Mouse (Mus musculus) cortical plate, adult 2 months (tissue): ENCODE data around the gene Appbp2.

ENCODE experiments used
- CTCF ChIP-seq: fragments of 200-500 bp; IDR thresholded peaks from 2 replicates; pipeline ENCODE4 v1.5.1; 2011; ENCODE audit warnings: mild to moderate bottlenecking, control low read depth, low read length; ENCODE audit not compliant: insufficient read depth; ENCODE audit errors: extremely low read depth
- POLR2A ChIP-seq: fragments of 200-500 bp; IDR thresholded peaks from 2 replicates; pipeline ENCODE4 v1.6.1; 2011; ENCODE audit warnings: mild to moderate bottlenecking, low read length, control low read depth; ENCODE audit not compliant: insufficient read depth; ENCODE audit errors: extremely low read depth

DNA sequence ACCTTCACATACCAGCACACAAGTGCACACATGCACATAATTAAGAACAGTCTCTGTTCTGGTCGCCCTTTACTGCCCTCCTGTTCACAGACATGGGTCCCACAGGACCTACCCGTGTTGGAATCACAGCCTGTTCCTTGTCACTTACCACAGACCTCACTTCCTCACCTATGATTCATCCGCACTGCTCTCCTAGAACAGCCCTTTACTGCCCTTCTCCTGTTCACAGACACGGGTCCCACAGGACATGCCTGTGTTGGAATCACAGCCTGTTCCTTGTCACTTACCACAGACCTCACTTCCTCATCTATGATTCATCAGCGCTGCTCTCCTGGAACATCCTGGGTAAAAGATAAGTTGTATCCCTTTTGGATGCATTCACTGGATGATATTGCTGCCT is 42.7 kb upstream of the Appbp2 start:
- TF ChIP-seq POLR2A: no peak
- no peak for TF ChIP-seq CTCF
